Mouse (Mus musculus) left cerebral cortex, postnatal 10 days (tissue): Measurements from ENCODE around the gene U2af2. TPM values are rescaled to one million over a fixed set of nuclear protein-coding genes. Genes with fewer than 3 reads are reported as not detected.
A peak's percentile ranks its signal among the peaks of the same experiment; 100 is the strongest.
"Not testable (repeated sequence)": the region's sequence is repeated elsewhere in the genome, so short reads cannot be mapped to it uniquely, and the experiment has no call there.

Experiments used
- DNase-seq, 2 experiments: peaks; one replicate each; pipeline ENCODE4 v3.0.0; 2021 to 2022; ENCODE audit warnings: low spot score in 2 of 2, mixed read lengths in 1 of 2; ENCODE audit errors: extremely low spot score in 1 of 2
- intact Hi-C: fragments of 180-260 bp; cut with DNase I; formaldehyde crosslinking; loops from one replicate; pipeline ENCODE4 v1.15.1; 2025
- total RNA-seq, 2 experiments: library from RNA; stranded (reverse); gene quantifications; 2 replicates each; pipeline ENCODE4 v1.2.3; 2021

Gene U2af2
- total RNA-seq = 100 to 1,000 TPM; 170 to 172 TPM

DNA sequence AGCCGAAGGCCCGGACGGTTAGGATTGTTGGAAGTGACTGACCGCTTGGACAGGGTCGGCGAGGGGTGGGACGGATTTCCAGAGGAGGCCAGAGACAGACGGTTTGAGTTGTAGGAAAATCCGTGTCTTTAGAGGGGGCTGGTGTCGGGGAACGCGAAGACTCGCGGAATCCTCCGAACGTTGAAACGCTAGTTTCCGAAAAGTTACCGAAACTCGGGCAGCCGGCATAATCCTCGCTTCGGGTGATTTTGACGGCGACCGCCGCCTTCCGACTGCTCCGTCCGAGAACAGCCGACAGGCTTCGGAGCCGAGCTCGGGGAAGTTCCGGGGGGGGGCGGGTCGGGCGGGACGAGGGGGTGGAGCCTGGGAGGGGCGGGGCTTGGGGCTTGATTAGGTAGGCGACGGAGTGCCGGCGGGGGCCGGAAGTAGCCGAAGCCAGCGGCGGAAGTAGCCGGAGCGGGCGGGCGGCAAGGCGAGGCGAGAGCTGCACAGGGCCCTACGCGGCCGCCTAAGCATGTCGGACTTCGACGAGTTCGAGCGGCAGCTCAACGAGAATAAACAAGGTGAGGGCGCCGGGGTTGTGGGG is at the start of gene U2af2:
Gene U2af2, plus strand, starts transcription at position 370 of the 586 bp plus-strand sequence.
- peak; percentile 89 to 98 for DNase-seq
- intact Hi-C loops = loop anchor here (2.0 kb wide), 1 partner anchor 19 kb away; the partner anchor contains the start of gene Epn1

DNA sequence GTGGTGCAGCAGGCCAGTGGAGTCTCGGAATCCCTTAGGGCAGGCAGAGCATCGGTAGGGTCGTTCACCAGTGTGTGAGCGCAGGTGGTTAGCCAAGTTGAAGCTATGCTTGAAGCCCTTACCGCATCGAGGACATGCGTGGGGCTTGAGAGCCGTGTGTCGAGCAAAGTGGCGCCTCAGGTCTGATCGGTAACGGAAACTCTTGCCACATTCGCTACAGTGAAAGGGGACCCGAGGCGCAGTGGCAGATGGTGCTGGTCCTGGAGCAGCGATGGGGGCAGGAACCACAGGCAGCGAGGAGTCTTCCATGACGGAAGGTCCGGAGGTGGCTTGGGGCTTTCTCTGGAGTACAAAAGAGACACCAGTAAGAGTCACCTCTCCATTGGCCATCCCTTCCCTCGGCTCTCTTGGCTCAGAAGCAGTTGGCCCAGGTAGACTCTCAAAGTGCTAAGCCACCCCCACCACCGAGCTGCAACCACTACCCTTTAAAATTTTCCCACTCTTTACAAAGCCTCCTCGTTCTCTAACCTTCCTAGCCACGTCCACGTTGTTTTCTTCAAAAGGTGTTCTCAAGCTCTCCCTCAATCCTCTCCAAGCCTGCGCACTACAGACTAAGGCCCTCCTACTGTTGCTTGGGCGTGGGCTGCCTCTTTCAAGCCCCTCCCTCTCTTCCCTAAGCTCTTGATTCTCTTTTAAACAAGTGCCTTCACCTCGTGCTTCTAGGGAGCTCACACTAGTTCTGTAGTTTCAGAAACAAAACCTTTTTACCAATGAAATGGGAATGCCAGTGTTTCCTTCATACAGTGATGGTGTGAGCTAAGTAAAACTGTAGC is 49.0 kb upstream of the U2af2 start:
- intact Hi-C loops = no loop called here

DNA sequence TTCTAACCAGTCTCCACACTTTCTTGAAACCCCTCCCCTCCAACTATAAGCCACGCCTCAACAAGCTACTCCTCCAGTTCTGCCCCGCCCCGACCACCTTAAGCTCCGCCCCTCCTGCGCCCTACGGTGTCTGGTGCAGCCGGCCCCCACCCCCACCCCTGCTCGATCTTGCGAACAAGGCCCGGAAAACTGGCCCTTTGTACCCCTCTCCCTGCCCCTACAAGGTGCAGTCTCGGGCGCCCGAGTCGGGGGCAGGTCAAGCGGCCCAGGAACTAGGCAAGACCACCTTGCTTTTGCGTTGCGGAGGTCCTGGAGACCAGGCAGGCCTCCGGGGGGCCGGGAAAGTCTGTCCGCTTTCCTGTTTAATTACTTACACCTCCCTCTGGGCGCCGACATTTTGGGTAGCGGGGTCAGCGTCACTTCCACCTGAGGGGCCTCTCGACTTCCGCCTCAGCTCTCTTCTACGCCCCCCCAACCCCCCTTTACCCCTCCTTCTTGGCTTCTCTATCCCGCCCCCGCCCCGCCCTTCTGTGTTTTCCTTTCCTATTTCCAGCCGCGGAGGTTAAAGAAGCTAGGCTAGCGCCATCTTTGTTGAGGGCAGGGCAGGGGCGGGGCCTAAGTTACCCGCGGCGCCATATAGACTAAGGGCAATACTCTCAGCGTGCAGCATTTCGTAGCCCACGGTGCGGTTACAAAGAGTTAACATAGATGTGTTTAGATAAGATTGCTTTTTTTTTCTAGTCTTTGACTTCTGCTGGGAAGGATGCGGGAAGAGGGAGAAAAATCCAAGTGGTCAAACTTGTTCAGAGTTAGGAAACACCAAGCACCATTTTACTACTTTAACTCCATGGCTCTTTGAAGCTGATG is 47.5 kb upstream of the U2af2 start, which contains the start of the genes Zfp524 and Fiz1:
Gene Zfp524, plus strand, starts transcription at position 165 of the 867 bp plus-strand sequence.
Gene Fiz1, minus strand, starts transcription at position 447 of the 867 bp plus-strand sequence.
- peak; percentile 96 for DNase-seq
- intact Hi-C loops = no loop called here

More for the DNA sequence above, 49.0 kb upstream of the U2af2 start:
- peak in 1 of 2 experiments; percentile 33 for DNase-seq

GRCm38 (mm10) chr7:5015118-5016001 is 46.6 kb upstream of the U2af2 start, which contains the start of gene Gm44973:
Gene Gm44973 (plus strand): TSS chr7:5015496.
- peak; percentile 89 to 99 for DNase-seq
- intact Hi-C loops = no loop called here

DNA sequence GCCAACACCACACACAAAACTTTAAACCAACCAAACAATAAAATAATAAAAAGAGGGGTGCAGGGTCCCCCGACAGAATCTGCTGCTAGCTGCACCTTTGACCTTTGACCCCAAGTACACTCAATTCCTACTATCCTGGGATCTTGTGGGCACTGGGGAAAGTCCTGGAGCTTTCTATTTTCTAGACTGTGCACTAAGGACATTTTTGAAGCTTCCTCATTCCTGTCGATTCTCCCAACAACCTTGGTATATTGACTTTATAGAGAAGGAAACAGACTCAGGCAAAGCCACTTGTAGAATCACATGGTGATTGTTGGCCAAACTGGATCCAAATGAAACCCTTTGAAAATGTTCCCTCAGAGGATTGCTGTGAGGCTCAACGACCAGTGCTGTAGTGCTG is 45.9 kb upstream of the U2af2 start:
- DNase-seq = no peak
- intact Hi-C loops = no loop called here

GRCm38 (mm10) chr7:5016920-5017319 is 45.0 kb upstream of the U2af2 start:
- intact Hi-C loops = no loop called here
- no peak for DNase-seq

DNA sequence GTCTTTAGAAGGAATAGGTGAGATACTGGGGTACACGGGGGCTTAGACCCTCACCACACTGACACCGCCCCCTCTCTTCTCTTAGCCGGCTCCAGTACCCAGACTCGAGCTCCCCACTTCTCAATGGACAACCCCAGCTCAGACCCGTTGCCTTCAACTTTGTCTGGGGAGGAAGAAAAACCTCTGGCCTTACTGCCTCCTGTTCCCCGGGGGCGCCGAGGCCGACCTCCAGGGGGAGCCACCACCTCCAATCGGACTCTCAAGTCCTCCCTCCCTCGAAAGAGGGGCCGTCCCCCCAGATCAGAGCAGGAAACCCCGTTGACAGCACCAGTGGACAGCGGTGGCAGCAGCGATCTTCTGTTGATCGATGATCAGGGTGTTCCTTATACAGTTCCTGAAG is 44.6 kb upstream of the U2af2 start:
- intact Hi-C loops = no loop called here
- DNase-seq = peak in 1 of 2 experiments; percentile 73

DNA sequence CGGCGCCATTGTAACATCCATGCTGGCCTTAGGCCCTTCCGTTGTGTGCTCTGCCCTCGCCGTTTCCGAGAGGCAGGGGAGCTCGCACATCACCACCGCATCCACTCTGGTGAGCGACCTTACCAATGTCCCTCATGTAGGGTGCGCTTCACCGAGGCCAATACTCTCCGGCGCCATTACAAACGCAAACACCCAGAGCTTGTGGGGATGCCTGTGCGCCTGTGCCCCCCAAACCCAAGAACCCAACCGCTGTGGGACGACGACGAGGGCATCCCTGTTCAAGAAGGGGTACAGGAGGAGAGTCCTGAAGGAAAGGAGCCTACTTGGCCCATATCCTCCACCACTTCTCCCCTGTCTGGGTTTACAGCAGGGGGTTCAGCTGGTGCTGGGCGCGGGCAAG is 44.0 kb upstream of the U2af2 start:
- intact Hi-C loops = no loop called here
- peak in 1 of 2 experiments; percentile 27 for DNase-seq

DNA sequence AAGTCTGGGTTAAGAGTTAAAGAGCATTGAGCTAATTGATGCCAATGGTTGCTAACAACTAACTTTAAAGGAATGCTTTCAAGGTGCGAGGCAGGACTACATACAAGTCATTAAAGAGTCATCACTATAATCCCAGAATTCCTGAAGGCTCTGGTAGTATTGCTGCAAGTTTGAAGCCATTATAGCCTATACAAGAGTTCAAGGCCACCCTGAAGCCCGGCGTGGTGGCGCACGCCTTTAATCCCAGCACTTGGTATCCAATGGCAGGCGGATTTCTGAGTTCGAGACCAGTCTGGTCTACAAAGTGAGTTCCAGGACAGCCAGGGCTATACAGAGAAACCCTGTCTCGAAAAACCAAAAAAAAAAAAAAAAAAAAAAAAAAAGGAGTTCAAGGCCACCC is 42.4 kb upstream of the U2af2 start:
- intact Hi-C loops, DNase-seq: not testable (repeated sequence)

DNA sequence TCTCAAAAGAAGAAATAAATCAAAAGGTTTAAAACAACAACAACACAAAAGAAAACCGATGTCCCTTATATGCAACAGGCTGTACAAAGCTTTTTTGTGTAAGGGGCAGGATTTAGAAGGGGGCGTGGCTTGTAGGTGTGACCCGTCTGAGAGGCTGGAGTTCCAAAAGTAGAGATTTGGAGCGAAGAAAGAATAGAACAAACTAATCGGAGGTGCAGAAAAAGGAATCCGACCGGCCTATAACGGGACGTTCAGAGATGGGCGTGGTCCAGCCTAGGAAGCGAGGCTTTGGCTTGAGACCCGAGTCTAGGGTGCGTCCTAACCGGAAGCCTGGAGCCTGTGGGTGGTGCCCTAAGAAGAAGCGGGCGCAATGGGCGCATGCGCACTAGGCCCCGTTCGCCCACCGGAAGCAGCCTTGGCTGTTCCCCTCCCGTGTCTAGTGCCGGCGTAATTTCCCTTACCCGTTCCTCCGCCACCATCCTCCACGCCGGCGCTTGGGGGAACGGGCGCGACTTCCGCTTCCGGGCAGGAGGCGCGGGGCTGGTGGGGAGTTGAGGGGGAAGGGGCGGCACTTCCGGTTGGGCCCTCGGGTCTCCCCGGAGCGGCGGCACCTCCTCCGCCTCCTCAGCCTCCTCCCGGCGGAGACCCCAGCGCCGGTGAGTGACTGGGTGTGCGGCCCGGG is 41.8 kb upstream of the U2af2 start, which contains the start of the genes Zfp865 and Ccdc106:
Gene Zfp865, plus strand, starts transcription at position 377 of the 682 bp plus-strand sequence.
Gene Ccdc106, plus strand, starts transcription at position 554 of the 682 bp plus-strand sequence.
- intact Hi-C loops = no loop called here
- peak; percentile 99 to 100 for DNase-seq

DNA sequence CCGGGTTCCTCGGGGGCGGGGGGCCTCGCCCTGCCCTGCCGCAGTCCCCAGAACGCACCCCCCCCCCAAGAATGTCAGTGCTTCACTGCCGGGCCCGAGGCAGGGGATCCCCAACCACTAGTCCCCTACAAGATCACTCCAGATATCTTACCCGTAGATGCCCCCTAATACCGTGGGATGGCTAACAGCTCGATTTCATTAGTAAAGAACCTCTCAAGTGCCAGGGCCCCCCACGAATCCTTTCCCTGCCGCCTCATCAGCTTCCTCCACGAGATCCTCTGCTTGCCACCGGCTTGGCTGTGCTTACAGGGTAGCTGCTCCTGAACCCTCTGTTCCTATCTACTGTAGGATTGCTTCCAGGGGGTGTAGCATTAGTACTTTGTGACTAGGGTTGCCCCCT is 41.3 kb upstream of the U2af2 start:
- no peak for DNase-seq
- intact Hi-C loops = no loop called here

GRCm38 (mm10) chr7:5021197-5021596 is 40.7 kb upstream of the U2af2 start:
- peak in 1 of 2 experiments; percentile 25 for DNase-seq
- intact Hi-C loops = no loop called here

- no peak for DNase-seq
- intact Hi-C loops = no loop called here
Observed at GRCm38 (mm10) chr7:5029543-5029942, 32.4 kb upstream of the U2af2 start.

DNA sequence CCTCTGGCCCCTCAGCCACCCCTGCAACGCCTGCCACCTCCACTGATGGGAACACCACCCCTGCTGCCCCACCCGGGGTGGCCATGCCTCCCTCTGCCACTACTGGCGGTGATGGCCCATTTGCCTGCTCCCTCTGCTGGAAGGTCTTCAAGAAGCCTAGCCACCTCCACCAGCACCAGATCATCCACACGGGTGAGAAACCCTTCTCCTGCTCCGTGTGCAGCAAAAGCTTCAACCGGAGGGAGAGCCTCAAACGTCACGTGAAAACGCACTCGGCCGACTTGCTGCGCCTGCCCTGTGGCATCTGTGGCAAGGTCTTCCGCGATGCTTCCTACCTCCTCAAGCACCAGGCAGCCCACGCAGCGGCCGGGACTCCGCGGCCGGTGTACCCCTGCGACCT is 32.0 kb upstream of the U2af2 start:
- intact Hi-C loops = no loop called here
- DNase-seq = peak in 1 of 2 experiments; percentile 37

DNA sequence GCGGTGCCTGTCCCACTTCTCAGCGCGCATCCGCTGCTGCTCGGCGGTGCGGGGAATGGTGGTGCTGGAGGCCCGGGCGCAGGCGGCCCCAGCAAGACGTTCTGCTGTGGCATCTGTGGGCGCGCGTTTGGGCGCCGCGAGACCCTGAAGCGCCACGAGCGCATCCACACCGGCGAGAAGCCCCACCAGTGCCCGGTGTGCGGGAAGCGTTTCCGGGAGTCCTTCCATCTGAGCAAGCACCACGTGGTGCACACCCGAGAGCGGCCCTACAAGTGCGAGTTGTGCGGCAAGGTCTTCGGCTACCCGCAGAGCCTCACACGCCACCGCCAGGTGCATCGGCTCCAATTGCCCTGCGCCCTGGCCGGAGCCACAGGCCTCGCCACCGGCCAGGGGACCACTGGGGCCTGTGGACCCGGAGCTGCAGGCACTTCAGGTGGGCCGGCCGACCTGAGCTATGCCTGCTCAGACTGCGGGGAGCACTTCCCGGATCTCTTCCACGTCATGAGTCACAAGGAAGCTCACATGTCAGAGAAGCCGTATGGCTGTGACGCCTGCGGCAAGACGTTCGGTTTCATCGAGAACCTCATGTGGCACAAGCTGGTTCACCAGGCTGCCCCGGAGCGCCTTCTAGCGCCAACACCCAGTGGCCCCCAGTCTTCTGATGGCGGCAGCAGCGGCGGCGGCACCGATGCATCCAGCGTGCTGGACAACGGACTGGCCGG is 31.2 kb upstream of the U2af2 start:
- peak in 1 of 2 experiments; percentile 36 for DNase-seq
- intact Hi-C loops = no loop called here

GRCm38 (mm10) chr7:5031496-5031895 is 30.4 kb upstream of the U2af2 start:
- intact Hi-C loops = no loop called here
- no peak for DNase-seq

DNA sequence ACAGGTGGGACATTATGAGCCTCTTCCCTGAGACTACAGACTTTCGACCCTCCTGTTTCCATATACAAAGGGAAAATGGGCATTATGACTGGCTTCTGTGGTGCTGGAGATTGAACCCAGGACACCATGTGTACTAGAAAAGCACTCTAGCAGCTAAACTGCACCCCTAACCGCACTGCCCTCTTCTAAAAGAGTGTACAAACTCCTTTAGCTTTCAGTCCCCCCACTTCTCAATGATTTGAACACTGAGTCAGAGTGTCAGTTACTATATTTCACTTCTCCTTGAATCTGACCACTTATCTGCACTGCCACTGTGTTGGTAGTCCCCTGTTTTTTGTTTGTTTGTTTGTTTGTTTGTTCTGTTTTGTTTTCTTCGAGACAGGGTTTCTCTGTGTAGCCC is 28.1 kb upstream of the U2af2 start, which contains the start of gene 4632433K11Rik:
Gene 4632433K11Rik, plus strand, starts transcription at position 301 of the 400 bp plus-strand sequence.
- DNase-seq = no peak
- intact Hi-C loops = no loop called here
